Mouse (Mus musculus) brown adipose tissue, adult 24 weeks (tissue): ENCODE measurements around the gene Ccl24. TPM values are rescaled to one million over a fixed set of nuclear protein-coding genes. Genes with fewer than 3 reads are reported as not detected.

Source experiments
- H3K27ac ChIP-seq: fragments of 200-500 bp; replicated peaks from 2 replicates; pipeline ENCODE4 v1.5.1; 2012; ENCODE audit warnings: low read depth, mild to moderate bottlenecking, low read length
- H3K4me1 ChIP-seq: fragments of 200-500 bp; 2 replicates; pipeline ENCODE4 v1.6.1; 2012; ENCODE audit warnings: low read length, mixed read lengths; ENCODE audit not compliant: control insufficient read depth, insufficient read depth, insufficient read length
- H3K4me3 ChIP-seq: fragments of 200-500 bp; 2 replicates; pipeline ENCODE4 v1.5.1; 2012; ENCODE audit warnings: low read depth, mild to moderate bottlenecking, low read length, moderate library complexity; ENCODE audit not compliant: insufficient read depth
- polyA plus RNA-seq: library from polyadenylated mRNA; stranded (reverse); fragments of >200 nt; gene quantifications from 2 replicates; pipeline ENCODE4 v1.2.4, GENCODE M21; 2012; ENCODE audit not compliant: missing spikeins, insufficient read depth, insufficient read length

The Ccl24 gene
- polyA plus RNA-seq, 1 experiment: 13.4 TPM

DNA sequence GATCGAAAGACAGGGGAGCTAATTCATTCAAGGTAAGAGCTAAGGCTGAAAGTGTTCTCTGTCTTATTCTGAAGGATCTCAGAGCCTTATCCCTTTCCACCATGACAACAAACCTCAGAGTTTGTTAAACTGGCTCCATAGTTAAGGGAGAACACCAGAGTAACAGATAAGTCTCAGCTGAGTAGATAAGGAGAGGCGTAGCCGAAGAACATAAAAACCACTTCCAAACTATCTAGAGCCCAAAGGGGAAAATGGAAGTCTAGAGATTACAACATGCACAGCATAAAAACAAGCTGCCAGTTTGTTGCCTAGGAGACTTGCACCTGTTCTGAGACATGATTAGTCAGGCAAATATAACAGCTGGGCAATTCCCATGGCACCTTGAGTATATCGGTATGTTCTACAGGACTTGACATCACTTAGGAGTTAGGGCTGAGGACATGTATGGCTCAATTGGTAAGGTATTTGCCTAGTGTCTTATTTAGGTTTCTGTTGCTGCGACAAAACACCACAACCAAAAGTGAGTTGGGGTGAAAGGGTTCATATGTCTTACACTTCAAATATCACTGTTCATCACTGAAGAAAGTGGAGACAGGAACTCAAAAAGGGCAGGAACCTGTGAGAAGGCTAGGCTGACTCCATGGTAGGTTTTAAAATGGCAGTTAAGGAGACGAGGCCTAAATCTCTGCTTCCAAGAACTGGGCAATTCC, 5.1 kb downstream of the Ccl24 start:
- Histone ChIP-seq H3K4me1 (no peaks in the 10 kb centered on the region), H3K27ac (no peak overlapping the region), H3K4me3 (no peak overlapping the region)

DNA sequence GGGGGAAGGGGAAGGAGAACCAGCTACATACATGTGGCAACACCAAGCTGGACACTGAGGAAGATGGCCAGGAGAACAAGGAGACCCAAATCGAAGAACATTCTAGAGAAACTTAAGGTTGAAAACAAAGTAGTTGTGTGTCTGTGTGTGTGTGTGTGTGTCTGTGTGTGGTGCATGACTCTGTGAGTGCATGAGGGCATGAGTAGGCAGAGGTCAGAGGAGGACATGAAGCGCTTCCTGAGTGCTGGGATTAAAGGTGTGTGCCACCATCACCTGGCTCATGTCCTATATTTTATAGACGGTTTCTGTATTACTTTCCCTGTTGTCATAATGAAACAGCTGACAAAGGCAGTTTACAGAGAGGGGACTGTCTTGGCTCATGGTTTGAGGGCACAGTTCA, 9.4 kb downstream of the Ccl24 start, which contains the start of gene Ccl26:
Gene Ccl26 (minus strand): TSS at position 101 of the 400 bp plus-strand sequence.
- no peak within 1 kb of the TSS for H3K4me3 ChIP-seq
- no peaks in the 10 kb centered on the region for H3K4me1 ChIP-seq
- no peak within 1 kb of the TSS for H3K27ac ChIP-seq

DNA sequence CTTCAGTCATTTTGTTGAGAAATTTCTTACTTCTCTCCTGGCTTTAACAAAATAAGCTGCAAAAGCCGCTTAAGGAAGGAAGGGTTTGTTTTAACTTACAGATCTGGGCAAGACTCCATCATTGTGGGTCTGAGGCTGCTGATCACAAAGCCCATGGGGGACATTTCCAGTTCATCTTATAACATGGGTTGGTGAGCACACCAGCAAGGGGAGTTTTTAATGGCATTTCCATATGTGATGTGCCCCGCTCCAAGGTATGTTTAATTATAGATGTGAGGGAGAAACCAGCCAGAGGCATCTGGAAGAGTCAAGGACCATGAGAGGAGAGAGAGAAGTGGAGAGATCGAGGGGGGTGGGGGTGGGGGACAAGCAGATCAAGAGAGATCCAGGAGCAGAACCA, 15.2 kb downstream of the Ccl24 start:
- no peaks in the 10 kb centered on the region for H3K4me1 ChIP-seq
- H3K4me3 ChIP-seq: no peak overlapping the region
- no peak overlapping the region for H3K27ac ChIP-seq

DNA sequence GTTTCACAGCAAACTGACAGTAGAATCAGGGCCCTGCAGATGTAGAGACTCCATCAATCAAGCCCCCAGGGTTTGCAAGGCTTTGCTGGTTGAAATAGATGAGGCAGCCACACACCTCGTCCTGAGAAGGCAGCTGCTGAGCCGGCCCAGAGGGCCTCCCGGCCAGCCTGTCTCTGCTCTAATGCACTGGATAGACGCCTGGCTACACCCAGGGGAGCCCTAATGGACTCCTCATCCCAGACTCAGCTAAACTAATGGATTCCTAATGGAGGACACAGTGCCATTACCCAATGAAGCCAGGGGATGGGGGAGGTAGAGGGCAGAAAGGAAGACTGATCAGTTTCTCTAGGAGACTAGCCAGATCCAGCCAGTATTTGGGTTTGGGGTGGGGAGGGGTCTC, 15.8 kb downstream of the Ccl24 start:
- no peak overlapping the region for H3K27ac ChIP-seq
- H3K4me1 ChIP-seq: no peaks in the 10 kb centered on the region
- H3K4me3 ChIP-seq: no peak overlapping the region

DNA sequence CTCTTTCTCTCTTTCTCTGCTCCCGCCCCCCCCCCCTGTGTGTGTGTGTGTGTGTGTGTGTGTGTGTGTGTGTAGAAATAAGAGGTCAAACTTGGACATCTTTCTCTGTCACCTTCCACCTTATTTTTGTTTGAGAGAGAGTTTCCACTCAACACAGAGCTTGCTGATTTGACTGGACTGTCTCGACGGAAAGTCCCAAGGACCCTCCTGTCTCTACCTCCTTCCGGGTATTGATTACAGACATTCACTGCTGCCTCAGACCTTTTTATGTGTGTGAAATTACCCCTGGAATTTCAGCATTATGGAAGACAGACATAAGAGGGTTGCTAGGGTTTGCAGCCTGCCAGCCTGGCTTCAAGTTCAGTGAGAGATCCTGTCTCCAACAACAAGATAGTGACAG, 16.6 kb downstream of the Ccl24 start:
- Histone ChIP-seq H3K4me3 (no peak overlapping the region), H3K4me1 (no peaks in the 10 kb centered on the region), H3K27ac (no peak overlapping the region)

DNA sequence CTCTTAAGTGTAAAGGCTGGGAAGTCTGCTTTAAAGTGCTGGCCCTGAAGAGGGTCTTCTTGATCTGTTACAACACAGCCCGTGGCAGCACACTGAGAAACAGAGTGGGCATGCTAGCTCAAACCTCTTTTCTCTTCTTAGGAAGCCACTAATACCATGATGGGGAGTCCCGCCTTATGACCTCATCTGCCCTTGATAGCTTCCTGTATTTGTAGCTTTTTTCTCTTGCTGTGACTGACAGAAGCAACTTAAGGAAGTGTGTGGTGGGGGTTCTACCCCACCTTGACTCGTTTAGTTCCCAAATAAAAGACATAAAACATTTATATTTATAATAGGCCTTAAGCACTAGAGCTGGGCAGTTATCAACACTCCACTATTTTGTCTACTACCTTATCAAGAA, 21.3 kb downstream of the Ccl24 start:
- no peak overlapping the region for H3K4me3 ChIP-seq

DNA sequence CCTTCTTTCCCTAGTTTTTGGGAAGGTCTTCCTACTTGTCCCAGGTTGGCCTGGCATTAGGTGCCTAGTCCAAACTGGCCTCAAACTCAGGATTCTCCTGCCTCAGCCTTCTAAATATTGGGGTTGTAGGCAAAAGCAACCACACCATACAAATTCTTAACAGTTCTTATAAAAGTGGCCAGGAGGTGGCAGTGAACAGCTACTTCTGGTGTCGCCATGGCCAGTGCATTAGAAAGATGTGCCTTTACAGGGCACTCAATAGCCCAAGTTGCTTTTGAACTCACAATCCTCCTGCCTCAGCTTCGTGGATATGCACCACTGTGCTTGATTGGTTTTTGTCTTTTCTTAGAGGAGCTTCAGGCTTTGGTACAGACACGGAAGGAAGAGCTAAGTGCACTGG, 21.9 kb downstream of the Ccl24 start:
- Histone ChIP-seq H3K4me3 (no peak overlapping the region), H3K4me1 (no peaks in the 10 kb centered on the region), H3K27ac (no peak overlapping the region)

More for the DNA sequence above, 21.3 kb downstream of the Ccl24 start:
- Histone ChIP-seq H3K27ac (no peak overlapping the region), H3K4me1 (no peaks in the 10 kb centered on the region)

DNA sequence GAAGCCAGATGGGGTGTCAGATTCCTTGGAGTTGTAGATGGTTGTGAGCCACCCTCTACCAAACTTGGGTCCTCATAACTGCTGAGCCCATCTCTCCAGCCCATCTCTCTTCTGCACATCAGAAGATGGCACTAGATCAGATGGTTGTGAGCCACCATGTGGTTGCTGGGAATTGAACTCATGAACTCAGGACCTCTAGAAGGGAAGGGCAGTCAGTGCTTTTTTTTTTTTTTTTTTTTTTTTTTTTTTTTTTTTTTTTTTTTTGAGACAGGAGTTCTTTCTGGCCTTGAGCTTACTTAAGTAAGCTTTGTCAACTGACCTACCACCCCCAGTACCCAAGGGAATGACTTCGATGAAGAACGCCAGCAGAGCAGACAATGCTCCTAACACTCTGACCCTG, 24.9 kb downstream of the Ccl24 start:
- H3K4me3 ChIP-seq: no peak overlapping the region
- no peaks in the 10 kb centered on the region for H3K4me1 ChIP-seq
- no peak overlapping the region for H3K27ac ChIP-seq

DNA sequence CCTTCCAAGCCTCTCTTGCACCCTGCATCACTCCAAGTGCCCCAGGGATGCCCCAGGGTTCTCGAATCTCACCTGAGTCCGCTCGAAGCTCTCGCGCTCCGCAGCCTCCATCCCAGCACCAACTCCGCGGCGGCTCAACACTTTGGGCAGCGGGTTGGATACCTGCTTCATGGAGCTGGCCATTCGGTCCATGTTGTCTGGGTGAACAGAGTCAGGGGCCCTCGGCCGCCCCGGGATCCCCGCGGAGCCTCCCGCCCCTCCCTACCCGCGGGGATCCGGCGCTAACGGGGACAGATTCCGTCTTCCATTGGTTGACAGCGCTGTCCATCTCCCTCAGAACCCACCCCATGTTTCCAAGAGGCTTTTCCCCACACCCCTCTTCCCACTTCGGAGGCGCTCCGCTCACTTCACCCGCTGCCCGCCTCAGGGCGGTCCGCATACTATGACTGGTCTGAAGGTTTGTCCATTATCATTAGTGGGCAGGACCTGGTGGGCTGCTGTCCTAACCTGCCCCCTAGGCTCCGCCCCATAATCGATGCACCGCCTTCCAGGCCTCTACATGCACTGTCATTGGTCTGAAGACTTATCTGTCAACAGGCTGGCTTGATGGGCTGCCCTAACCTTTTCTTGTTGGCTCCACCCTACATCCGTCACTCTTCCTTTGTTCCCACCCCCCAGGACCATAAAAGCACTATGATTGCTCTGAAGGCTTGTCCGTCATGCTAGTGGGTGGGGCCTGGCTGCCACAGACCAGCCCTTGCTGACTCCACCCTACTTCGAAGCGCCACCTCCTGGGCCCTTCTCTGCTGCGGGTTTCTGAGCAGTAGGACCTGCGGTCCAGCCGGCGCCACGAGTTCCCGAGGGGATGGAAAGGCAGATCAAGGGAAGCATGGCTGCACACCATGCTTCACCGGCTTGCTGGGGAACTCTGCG, 27.7 kb downstream of the Ccl24 start, which contains the start of gene Hip1:
Gene Hip1 (minus strand): TSS at position 256 of the 933 bp plus-strand sequence.
- Histone ChIP-seq H3K4me3 (peak within 1 kb of the TSS; percentile 78), H3K27ac (peak within 1 kb of the TSS; percentile 50), H3K4me1 (no peaks in the 10 kb centered on the region; the same call in 1 of the 2 replicates)

DNA sequence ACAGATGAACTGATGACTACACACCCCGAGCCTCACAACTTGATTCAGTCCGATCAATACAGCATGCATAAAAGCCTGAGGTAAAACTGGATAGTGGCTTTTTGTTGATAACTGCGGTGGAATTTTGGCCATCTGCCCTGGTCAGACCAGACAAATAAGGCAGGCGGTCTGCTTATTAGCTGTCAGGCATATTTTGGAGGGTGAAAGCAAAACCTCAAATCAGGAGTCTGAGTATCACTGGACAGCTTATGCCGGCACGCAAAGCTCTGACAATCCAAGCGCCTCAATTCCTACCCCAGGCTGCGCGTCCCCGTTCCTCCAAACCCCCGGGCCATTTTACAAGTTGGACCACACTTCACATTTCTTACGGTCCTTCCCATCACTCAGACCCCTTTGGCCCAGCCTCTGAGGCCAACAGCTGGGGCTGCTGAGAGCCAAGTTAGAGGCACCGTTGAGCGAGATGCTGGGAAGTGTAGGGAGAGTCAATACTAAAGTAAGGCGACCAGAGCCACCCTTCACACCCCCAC, 28.8 kb downstream of the Ccl24 start:
- H3K27ac ChIP-seq: peak overlapping the region; percentile 50
- no peaks in the 10 kb centered on the region; the same call in 1 of the 2 replicates for H3K4me1 ChIP-seq
- H3K4me3 ChIP-seq: peak overlapping the region; percentile 78

DNA sequence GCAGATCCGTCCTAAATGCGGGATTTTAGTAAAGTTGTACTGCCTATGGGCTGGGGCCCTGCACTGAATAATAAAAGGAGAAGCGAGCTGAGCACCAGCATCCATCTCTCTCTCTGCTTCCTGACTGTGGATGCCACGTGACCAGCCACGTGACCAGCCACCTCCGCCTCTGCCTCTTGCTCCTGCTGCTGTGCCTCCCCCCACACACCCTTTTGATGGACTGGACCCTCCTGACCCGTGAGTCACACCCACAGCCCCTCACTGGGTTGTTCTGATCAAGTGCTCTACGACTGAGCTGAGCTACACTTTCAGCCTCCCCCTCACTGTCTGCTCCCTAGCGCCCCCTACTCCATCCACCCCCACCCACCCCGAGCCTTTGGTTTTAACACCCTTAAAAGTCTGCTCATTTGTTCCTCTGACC, 35.0 kb downstream of the Ccl24 start:
- H3K4me3 ChIP-seq: no peak overlapping the region
- H3K27ac ChIP-seq: peak overlapping the region; percentile 64
- peaks cover 17% of the 10 kb centered on the region for H3K4me1 ChIP-seq

DNA sequence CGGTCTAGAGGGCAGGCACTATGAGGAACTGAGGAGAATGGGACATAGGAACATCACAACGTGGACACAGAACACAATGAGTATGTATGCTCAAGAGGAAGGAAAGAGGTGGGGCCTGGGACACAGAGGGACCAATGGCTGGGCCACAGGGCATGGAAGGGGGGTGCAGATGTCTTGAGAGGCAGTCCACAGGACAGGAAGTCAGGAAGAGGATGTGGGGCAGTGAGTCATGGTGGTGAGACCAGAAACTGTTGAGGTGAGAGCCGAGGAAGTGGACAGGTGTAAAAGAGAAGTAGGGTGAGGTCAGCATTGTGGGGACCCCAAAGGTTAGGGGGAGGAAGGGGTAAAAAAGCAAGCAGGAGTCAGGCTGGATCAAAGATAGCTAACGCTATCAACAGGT, 35.5 kb downstream of the Ccl24 start:
- Histone ChIP-seq H3K4me1 (peaks cover 19% of the 10 kb centered on the region), H3K27ac (peak overlapping the region; percentile 64), H3K4me3 (no peak overlapping the region)

DNA sequence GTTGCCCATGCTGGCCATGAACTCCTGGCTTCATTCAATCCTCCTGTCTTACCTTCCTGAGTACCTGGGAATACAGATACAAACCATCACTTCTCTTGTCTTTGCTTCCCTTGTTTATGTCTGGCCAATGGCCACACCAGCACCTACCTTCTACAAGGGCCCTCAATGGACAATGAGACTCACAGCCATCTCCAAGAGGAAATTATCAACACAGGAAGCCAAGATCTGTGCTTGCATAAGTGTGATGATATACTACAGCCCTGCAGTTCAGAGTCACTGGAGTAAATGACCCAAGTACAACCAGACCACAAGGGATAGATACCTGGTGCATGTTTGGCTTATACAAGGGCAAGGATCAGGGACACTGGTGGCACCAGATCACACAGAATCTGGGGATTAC, 37.0 kb downstream of the Ccl24 start:
- Histone ChIP-seq H3K4me1 (peaks cover 31% of the 10 kb centered on the region), H3K27ac (no peak overlapping the region), H3K4me3 (no peak overlapping the region)

DNA sequence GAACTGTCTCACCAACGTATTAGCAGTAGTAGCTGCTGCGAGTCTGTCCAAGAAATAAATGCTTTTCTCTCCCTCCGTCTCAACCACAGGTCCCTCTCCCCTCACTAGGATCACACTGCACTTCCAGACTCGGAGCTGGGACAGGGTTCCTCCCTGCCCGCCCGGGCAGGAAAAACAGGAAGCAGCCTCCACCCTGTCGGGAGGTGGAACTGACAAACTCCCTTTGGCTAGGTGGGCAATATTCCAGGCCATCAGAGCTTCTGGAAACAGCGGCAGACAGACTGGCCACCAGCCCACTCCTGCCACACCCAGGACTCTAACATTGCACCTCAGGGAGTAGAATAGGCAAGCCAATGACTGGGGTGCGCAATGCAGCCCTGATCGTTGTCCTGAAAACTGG, 39.4 kb downstream of the Ccl24 start:
- peaks cover 31% of the 10 kb centered on the region; the same call in 1 of the 2 replicates for H3K4me1 ChIP-seq
- H3K27ac ChIP-seq: peak overlapping the region; percentile 90
- H3K4me3 ChIP-seq: peak overlapping the region; percentile 28

DNA sequence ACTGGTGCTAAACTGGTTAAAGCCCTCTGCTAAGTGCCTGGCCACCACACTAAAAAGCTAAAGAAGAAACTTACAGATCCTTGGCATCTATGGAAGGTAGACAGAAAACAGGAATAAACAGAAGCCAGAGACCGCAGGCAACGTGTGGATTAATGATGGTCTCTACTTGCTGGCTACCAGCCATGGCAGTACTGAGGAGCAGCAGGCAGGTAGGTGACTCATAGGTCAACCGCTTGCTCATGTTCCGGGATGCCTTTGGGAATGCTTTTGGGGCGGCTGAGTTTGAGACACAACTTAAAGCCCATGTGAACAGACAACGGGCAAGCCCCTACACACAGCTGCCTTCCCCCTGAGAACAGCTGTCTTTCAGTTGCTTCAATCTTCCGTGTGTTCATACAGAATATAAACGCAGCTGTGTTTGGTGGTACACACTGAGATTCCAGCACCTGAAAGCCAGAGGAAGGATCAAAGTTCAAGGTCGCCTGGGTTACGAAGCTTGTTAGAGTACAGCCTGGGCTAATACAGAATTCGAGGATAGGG, 41.5 kb downstream of the Ccl24 start:
- H3K27ac ChIP-seq: 0 out of 2 replicates have a peak overlapping the region, but pooled peaks have one; percentile 60
- no peak overlapping the region for H3K4me3 ChIP-seq
- peaks cover 26% of the 10 kb centered on the region; the same call in 1 of the 2 replicates for H3K4me1 ChIP-seq
